Mouse (Mus musculus) heart, embryonic 12.5 days (tissue): ENCODE data around the gene Disc1. TPM values are rescaled to one million over a fixed set of nuclear protein-coding genes. Genes with fewer than 3 reads are reported as not detected.
A peak's percentile ranks its signal among the peaks of the same experiment; 100 is the strongest.

ENCODE experiments used
- ATAC-seq: fragments of 200-750 bp; cut with Nextera tagmentation; 2 replicates; pipeline ENCODE4 v1.8.0; 2017; ENCODE audit warnings: moderate TSS enrichment, moderate library complexity; ENCODE audit not compliant: insufficient number of reproducible peaks, low FRiP score
- H3K27ac ChIP-seq: fragments of 300-500 bp; sonication (generic); 2 replicates; pipeline ENCODE4 v1.5.1; 2016; ENCODE audit warnings: mild to moderate bottlenecking, moderate library complexity; ENCODE audit not compliant: poor library complexity, severe bottlenecking
- H3K27me3 ChIP-seq: fragments of 300-500 bp; sonication (generic); replicated peaks from 2 replicates; pipeline ENCODE4 v1.6.1; 2016; ENCODE audit warnings: mild to moderate bottlenecking, moderate library complexity
- H3K36me3 ChIP-seq: fragments of 300-500 bp; sonication (generic); 2 replicates; pipeline ENCODE4 v1.6.1; 2016; ENCODE audit warnings: mild to moderate bottlenecking, moderate library complexity
- H3K4me1 ChIP-seq: fragments of 300-500 bp; sonication (generic); replicated peaks from 2 replicates; pipeline ENCODE4 v1.6.1; 2016; ENCODE audit warnings: mild to moderate bottlenecking
- H3K4me2 ChIP-seq: fragments of 300-500 bp; sonication (generic); 2 replicates; pipeline ENCODE4 v1.6.1; 2016; ENCODE audit warnings: mild to moderate bottlenecking, moderate library complexity
- H3K4me3 ChIP-seq: fragments of 300-500 bp; sonication (generic); 2 replicates; pipeline ENCODE4 v1.5.1; 2016; ENCODE audit warnings: mild to moderate bottlenecking
- H3K9ac ChIP-seq: fragments of 300-500 bp; sonication (generic); 2 replicates; pipeline ENCODE4 v1.6.1; 2016; ENCODE audit warnings: mild to moderate bottlenecking, moderate library complexity
- H3K9me3 ChIP-seq: fragments of 300-500 bp; sonication (generic); replicated peaks from 2 replicates; pipeline ENCODE4 v1.6.1; 2016; ENCODE audit warnings: mild to moderate bottlenecking, moderate library complexity
- WGBS: fragments of 180-500 bp; shearing (Covaris S2); methylation state at CpG from one replicate; pipeline ENCODE4 v1.1.7; 2016; 5-methylcytosine and 5-hydroxymethylcytosine counted together
- polyA plus RNA-seq: library from polyadenylated mRNA; unstranded; fragments of >200 nt; fragmentation: Nextera tagmentation; extraction: Ambion mirVana; gene quantifications from 2 replicates; pipeline ENCODE4 v1.2.1, GENCODE M21; 2016

The Disc1 gene
- polyA plus RNA-seq, 1 experiment from 2014 or later, result 2.3 TPM

GRCm38 (mm10) chr8:125223031-125223753, 169.2 kb downstream of the Disc1 start:
- 58% methylated on average over 10 of the region's 10 CpGs for WGBS
- Histone ChIP-seq H3K36me3 (no peaks in the 10 kb centered on the region), H3K4me2 (0 out of 2 replicates have a peak overlapping the region, but pooled peaks have one; percentile 2), H3K4me1 (peaks cover 66% of the 10 kb centered on the region), H3K9ac (no peak overlapping the region), H3K27me3 (no peaks in the 10 kb centered on the region), H3K27ac (peak overlapping the region; percentile 55), H3K9me3 (no peaks in the 10 kb centered on the region), H3K4me3 (no peak overlapping the region)
- ATAC-seq, result no peak

GRCm38 (mm10) chr8:125224271-125224699, 170.3 kb downstream of the Disc1 start:
- Histone ChIP-seq H3K4me3 (no peak overlapping the region), H3K9me3 (no peaks in the 10 kb centered on the region), H3K36me3 (no peaks in the 10 kb centered on the region), H3K9ac (no peak overlapping the region), H3K4me1 (peaks cover 60% of the 10 kb centered on the region), H3K27me3 (no peaks in the 10 kb centered on the region), H3K27ac (0 out of 2 replicates have a peak overlapping the region, but pooled peaks have one; percentile 3), H3K4me2 (no peak overlapping the region)
- WGBS, result 58% methylated on average over 6 of the region's 6 CpGs
- no peak for ATAC-seq

- H3K9ac ChIP-seq, result no peak overlapping the region
- H3K4me1 ChIP-seq, result peaks cover 60% of the 10 kb centered on the region
- H3K36me3 ChIP-seq, result no peaks in the 10 kb centered on the region
- H3K27me3 ChIP-seq, result no peaks in the 10 kb centered on the region
- no peak overlapping the region for H3K27ac ChIP-seq
- WGBS, result 86% methylated on average over 9 of the region's 9 CpGs
- H3K4me3 ChIP-seq, result no peak overlapping the region
- H3K4me2 ChIP-seq, result no peak overlapping the region
- no peaks in the 10 kb centered on the region for H3K9me3 ChIP-seq
- ATAC-seq, result no peak
These were observed 171.3 kb downstream of the Disc1 start for GRCm38 (mm10) chr8:125225266-125225665.

GRCm38 (mm10) chr8:125226989-125227624, 173.1 kb downstream of the Disc1 start:
- WGBS, result 52% methylated on average over 14 of the region's 14 CpGs
- no peak overlapping the region for H3K4me3 ChIP-seq
- no peaks in the 10 kb centered on the region for H3K9me3 ChIP-seq
- no peaks in the 10 kb centered on the region for H3K36me3 ChIP-seq
- peaks cover 47% of the 10 kb centered on the region for H3K4me1 ChIP-seq
- no peak for ATAC-seq
- H3K4me2 ChIP-seq, result 0 out of 2 replicates have a peak overlapping the region, but pooled peaks have one; percentile 14
- H3K27ac ChIP-seq, result no peak overlapping the region
- no peak overlapping the region for H3K9ac ChIP-seq
- no peaks in the 10 kb centered on the region for H3K27me3 ChIP-seq

GRCm38 (mm10) chr8:125230526-125231131, 176.6 kb downstream of the Disc1 start:
- no peak overlapping the region for H3K4me2 ChIP-seq
- H3K9me3 ChIP-seq, result no peaks in the 10 kb centered on the region
- 0 out of 2 replicates have a peak, but pooled peaks cover 5% of the 10 kb centered on the region for H3K36me3 ChIP-seq
- 78% methylated on average over 5 of the region's 5 CpGs for WGBS
- no peak overlapping the region for H3K9ac ChIP-seq
- H3K27me3 ChIP-seq, result no peaks in the 10 kb centered on the region
- H3K4me3 ChIP-seq, result no peak overlapping the region
- ATAC-seq, result no peak
- H3K27ac ChIP-seq, result no peak overlapping the region
- H3K4me1 ChIP-seq, result peaks cover 22% of the 10 kb centered on the region

GRCm38 (mm10) chr8:125232724-125233123, 178.7 kb downstream of the Disc1 start:
- Histone ChIP-seq H3K36me3 (0 out of 2 replicates have a peak, but pooled peaks cover 5% of the 10 kb centered on the region), H3K4me1 (peaks cover 24% of the 10 kb centered on the region), H3K9ac (no peak overlapping the region), H3K27me3 (no peaks in the 10 kb centered on the region), H3K27ac (no peak overlapping the region), H3K9me3 (no peaks in the 10 kb centered on the region), H3K4me2 (no peak overlapping the region), H3K4me3 (no peak overlapping the region)
- WGBS, result 65% methylated on average over 9 of the region's 9 CpGs
- ATAC-seq, result no peak

- peak overlapping the region; percentile 72 for H3K9ac ChIP-seq
- H3K4me3 ChIP-seq, result peak overlapping the region; percentile 29
- H3K36me3 ChIP-seq, result 0 out of 2 replicates have a peak, but pooled peaks cover 5% of the 10 kb centered on the region
- WGBS, result 19% methylated on average over 22 of the region's 22 CpGs
- H3K9me3 ChIP-seq, result no peaks in the 10 kb centered on the region
- H3K27ac ChIP-seq, result peak overlapping the region; percentile 91
- peak overlapping the region; percentile 72 for H3K4me2 ChIP-seq
- H3K4me1 ChIP-seq, result peaks cover 27% of the 10 kb centered on the region
- no peaks in the 10 kb centered on the region for H3K27me3 ChIP-seq
- 0 out of 2 replicates have a peak, but pooled peaks have one; percentile 4 for ATAC-seq
These were observed 182.2 kb downstream of the Disc1 start for GRCm38 (mm10) chr8:125235898-125236835.

GRCm38 (mm10) chr8:125240763-125241162, 186.8 kb downstream of the Disc1 start:
- no peaks in the 10 kb centered on the region for H3K9me3 ChIP-seq
- 37% methylated on average over 4 of the region's 4 CpGs for whole genome bisulfite sequencing
- H3K4me2 ChIP-seq, result no peak overlapping the region
- H3K4me3 ChIP-seq, result no peak overlapping the region
- H3K4me1 ChIP-seq, result peaks cover 47% of the 10 kb centered on the region
- no peaks in the 10 kb centered on the region for H3K27me3 ChIP-seq
- H3K9ac ChIP-seq, result no peak overlapping the region
- H3K27ac ChIP-seq, result no peak overlapping the region
- no peaks in the 10 kb centered on the region for H3K36me3 ChIP-seq
- no peak for ATAC-seq

GRCm38 (mm10) chr8:125242382-125242781, 188.4 kb downstream of the Disc1 start:
- H3K4me3 ChIP-seq, result no peak overlapping the region
- no peaks in the 10 kb centered on the region for H3K9me3 ChIP-seq
- no peaks in the 10 kb centered on the region for H3K27me3 ChIP-seq
- peak overlapping the region; percentile 26 for H3K4me2 ChIP-seq
- peaks cover 45% of the 10 kb centered on the region for H3K4me1 ChIP-seq
- H3K9ac ChIP-seq, result no peak overlapping the region; the same call in 1 of the 2 replicates
- H3K27ac ChIP-seq, result peak overlapping the region; percentile 50
- 11% methylated on average over 10 of the region's 10 CpGs for WGBS
- no peaks in the 10 kb centered on the region for H3K36me3 ChIP-seq
- ATAC-seq, result no peak

GRCm38 (mm10) chr8:125242921-125243320, 188.9 kb downstream of the Disc1 start:
- Histone ChIP-seq H3K4me1 (peaks cover 42% of the 10 kb centered on the region), H3K27me3 (no peaks in the 10 kb centered on the region), H3K36me3 (no peaks in the 10 kb centered on the region), H3K27ac (peak overlapping the region; percentile 50), H3K4me2 (no peak overlapping the region), H3K9ac (no peak overlapping the region; the same call in 1 of the 2 replicates), H3K9me3 (no peaks in the 10 kb centered on the region), H3K4me3 (no peak overlapping the region)
- ATAC-seq, result no peak
- WGBS, result 33% methylated on average over 4 of the region's 4 CpGs
